Mouse (Mus musculus) hindbrain, embryonic 12.5 days (tissue): ENCODE measurements at regions not wholly inside any gene's neighbourhood (a gene's known extent, or its start where the extent isn't known, plus 50 kb on each side); places are given as distances from the start of the nearest gene placed in this dataset.

ENCODE experiments used
- ATAC-seq: fragments of 200-750 bp; cut with Nextera tagmentation; 2 replicates; pipeline ENCODE4 v1.8.0; 2017; ENCODE audit warnings: moderate TSS enrichment; ENCODE audit not compliant: low FRiP score
- H3K27ac ChIP-seq: fragments of 300-500 bp; sonication (generic); 2 replicates; pipeline ENCODE4 v1.5.1; 2016; ENCODE audit warnings: mild to moderate bottlenecking
- H3K27me3 ChIP-seq: fragments of 300-500 bp; sonication (generic); 2 replicates; pipeline ENCODE4 v1.6.1; 2016; ENCODE audit warnings: mild to moderate bottlenecking
- H3K36me3 ChIP-seq: fragments of 300-500 bp; sonication (generic); 2 replicates; pipeline ENCODE4 v1.6.1; 2016; ENCODE audit warnings: mild to moderate bottlenecking
- H3K4me1 ChIP-seq: fragments of 300-500 bp; sonication (generic); 2 replicates; pipeline ENCODE4 v1.6.1; 2016
- H3K4me2 ChIP-seq: fragments of 300-500 bp; sonication (generic); replicated peaks from 2 replicates; pipeline ENCODE4 v1.6.1; 2016; ENCODE audit warnings: mild to moderate bottlenecking
- H3K4me3 ChIP-seq: fragments of 300-500 bp; sonication (generic); 2 replicates; pipeline ENCODE4 v1.5.1; 2016; ENCODE audit warnings: mild to moderate bottlenecking
- H3K9ac ChIP-seq: fragments of 300-500 bp; sonication (generic); 2 replicates; pipeline ENCODE4 v1.6.1; 2016; ENCODE audit warnings: mild to moderate bottlenecking, moderate library complexity
- H3K9me3 ChIP-seq: fragments of 300-500 bp; sonication (generic); replicated peaks from 2 replicates; pipeline ENCODE4 v1.6.1; 2016; ENCODE audit warnings: mild to moderate bottlenecking
- WGBS: fragments of 180-500 bp; shearing (Covaris S2); methylation state at CpG from one replicate; pipeline ENCODE4 v1.1.7; 2016; 5-methylcytosine and 5-hydroxymethylcytosine counted together

DNA sequence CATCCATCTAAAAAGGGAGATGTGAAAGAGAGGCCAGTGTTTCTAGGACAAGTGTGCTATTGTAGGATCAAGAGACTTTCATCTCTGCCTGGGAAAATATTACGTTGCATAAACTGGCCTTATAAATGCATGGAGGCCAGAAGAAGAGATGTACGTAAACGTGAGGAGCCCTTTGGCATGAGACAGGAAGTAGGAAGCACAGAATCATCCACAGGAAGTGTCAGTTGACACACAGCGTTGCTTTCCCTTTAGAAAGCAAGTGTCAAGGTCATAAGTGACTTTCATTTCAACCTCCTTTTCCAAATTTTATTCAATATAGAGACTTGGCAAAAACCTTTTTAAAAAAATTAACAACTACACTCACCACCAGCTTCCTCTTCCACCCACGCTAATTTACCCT lies 175.2 kb downstream of the Klf7 start:
- Histone ChIP-seq H3K36me3 (no peaks in the 10 kb centered on the region), H3K27me3 (no peaks in the 10 kb centered on the region), H3K27ac (no peak overlapping the region), H3K9me3 (no peaks in the 10 kb centered on the region), H3K4me3 (no peak overlapping the region), H3K9ac (no peak overlapping the region), H3K4me1 (no peaks in the 10 kb centered on the region), H3K4me2 (no peak overlapping the region)
- no peak for ATAC-seq
- WGBS: 76% methylated on average over 5 of the region's 5 CpGs

DNA sequence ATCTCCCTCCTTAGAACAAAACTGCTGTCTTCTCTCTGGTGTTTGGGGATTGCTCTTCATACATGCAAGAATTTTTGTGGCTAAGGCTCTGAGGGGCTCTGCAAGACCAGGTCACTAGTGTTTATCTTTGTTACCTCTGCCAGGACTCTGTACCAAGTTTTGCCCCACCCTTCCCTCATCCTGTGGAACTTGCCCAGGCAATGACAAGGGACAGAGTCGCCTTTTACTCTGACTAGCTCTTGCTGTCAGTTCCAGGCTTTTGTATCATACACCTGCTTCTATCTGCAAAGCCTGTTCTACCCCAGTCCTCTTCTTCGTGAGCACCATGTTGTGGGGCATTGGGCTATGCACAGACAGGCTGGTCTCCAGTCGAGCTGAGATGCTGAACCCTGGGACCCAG lies 175.7 kb upstream of the 4933402D24Rik start:
- no peak overlapping the region for H3K4me2 ChIP-seq
- H3K4me1 ChIP-seq: no peaks in the 10 kb centered on the region
- H3K9ac ChIP-seq: no peak overlapping the region
- H3K4me3 ChIP-seq: no peak overlapping the region
- no peak overlapping the region for H3K27ac ChIP-seq
- no peaks in the 10 kb centered on the region for H3K9me3 ChIP-seq
- H3K27me3 ChIP-seq: peaks cover 2% of the 10 kb centered on the region
- WGBS: 50% methylated on average over 3 of the region's 3 CpGs
- H3K36me3 ChIP-seq: no peaks in the 10 kb centered on the region
- no peak for ATAC-seq

GRCm38 (mm10) chr1:63938416-63938815 lies 169.3 kb upstream of the 4933402D24Rik start:
- H3K36me3 ChIP-seq: no peaks in the 10 kb centered on the region
- no peak overlapping the region for H3K4me3 ChIP-seq
- H3K9me3 ChIP-seq: no peaks in the 10 kb centered on the region
- H3K27ac ChIP-seq: no peak overlapping the region
- no peak overlapping the region for H3K9ac ChIP-seq
- 71% methylated on average over 4 of the region's 4 CpGs for WGBS
- no peak overlapping the region for H3K4me2 ChIP-seq
- H3K4me1 ChIP-seq: peaks cover 5% of the 10 kb centered on the region; the same call in 1 of the 2 replicates
- no peak for ATAC-seq
- H3K27me3 ChIP-seq: peaks cover 40% of the 10 kb centered on the region

DNA sequence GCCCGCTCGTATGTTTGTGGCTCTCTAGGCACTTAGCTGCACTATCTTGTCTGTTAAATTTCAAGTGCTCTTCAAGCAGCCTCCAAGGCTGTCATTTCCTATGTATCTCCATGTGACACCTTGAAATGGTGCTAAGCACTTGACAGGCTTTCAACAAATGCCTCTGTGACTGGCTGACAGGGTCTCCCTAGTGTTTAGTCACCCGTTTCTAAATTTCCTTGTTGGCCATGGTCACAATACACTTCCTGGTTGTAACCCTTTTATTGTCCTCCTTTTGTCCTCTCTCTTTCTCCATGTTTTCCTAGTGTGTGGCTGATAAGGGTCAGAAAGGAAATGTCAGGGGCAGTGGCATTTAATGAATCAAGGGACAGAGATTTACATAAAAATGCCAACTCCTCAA lies 168.4 kb upstream of the 4933402D24Rik start:
- no peak for ATAC-seq
- H3K4me2 ChIP-seq: no peak overlapping the region
- H3K4me3 ChIP-seq: no peak overlapping the region
- H3K27me3 ChIP-seq: peaks cover 45% of the 10 kb centered on the region
- H3K36me3 ChIP-seq: no peaks in the 10 kb centered on the region
- H3K4me1 ChIP-seq: peaks cover 5% of the 10 kb centered on the region; the same call in 1 of the 2 replicates
- 46% methylated on average over 3 of the region's 3 CpGs for WGBS
- no peak overlapping the region for H3K27ac ChIP-seq
- no peak overlapping the region for H3K9ac ChIP-seq
- no peaks in the 10 kb centered on the region for H3K9me3 ChIP-seq

GRCm38 (mm10) chr1:63934570-63935280 lies 165.7 kb upstream of the 4933402D24Rik start:
- ATAC-seq: no peak
- Histone ChIP-seq H3K36me3 (no peaks in the 10 kb centered on the region), H3K4me1 (peaks cover 5% of the 10 kb centered on the region; the same call in 1 of the 2 replicates), H3K27me3 (peaks cover 43% of the 10 kb centered on the region), H3K9ac (no peak overlapping the region), H3K9me3 (no peaks in the 10 kb centered on the region), H3K4me3 (no peak overlapping the region), H3K27ac (no peak overlapping the region), H3K4me2 (no peak overlapping the region)
- WGBS: 86% methylated on average over 8 of the region's 8 CpGs

- Histone ChIP-seq H3K27me3 (peaks cover 35% of the 10 kb centered on the region), H3K9ac (no peak overlapping the region), H3K4me1 (peaks cover 2% of the 10 kb centered on the region; the same call in 1 of the 2 replicates), H3K27ac (no peak overlapping the region), H3K4me2 (no peak overlapping the region), H3K4me3 (no peak overlapping the region), H3K9me3 (no peaks in the 10 kb centered on the region), H3K36me3 (no peaks in the 10 kb centered on the region)
- ATAC-seq: no peak
- WGBS: 43% methylated on average over 9 of the region's 9 CpGs
Observed at GRCm38 (mm10) chr1:63932484-63932883, 163.4 kb upstream of the 4933402D24Rik start.

- H3K9ac ChIP-seq: no peak overlapping the region
- no peaks in the 10 kb centered on the region for H3K9me3 ChIP-seq
- peaks cover 15% of the 10 kb centered on the region for H3K27me3 ChIP-seq
- H3K36me3 ChIP-seq: no peaks in the 10 kb centered on the region
- H3K4me2 ChIP-seq: no peak overlapping the region
- 86% methylated on average over 4 of the region's 4 CpGs for WGBS
- no peak for ATAC-seq
- no peak overlapping the region for H3K4me3 ChIP-seq
- H3K27ac ChIP-seq: no peak overlapping the region
- H3K4me1 ChIP-seq: no peaks in the 10 kb centered on the region
Observed at GRCm38 (mm10) chr1:63929362-63930125, 160.5 kb upstream of the 4933402D24Rik start.

- H3K27ac ChIP-seq: no peak overlapping the region
- H3K9me3 ChIP-seq: no peaks in the 10 kb centered on the region
- no peaks in the 10 kb centered on the region for H3K4me1 ChIP-seq
- peaks cover 8% of the 10 kb centered on the region for H3K27me3 ChIP-seq
- no peak overlapping the region for H3K4me2 ChIP-seq
- no peaks in the 10 kb centered on the region for H3K36me3 ChIP-seq
- H3K9ac ChIP-seq: no peak overlapping the region
- WGBS: 83% methylated on average over 5 of the region's 5 CpGs
- H3K4me3 ChIP-seq: no peak overlapping the region
- no peak for ATAC-seq
Observed at GRCm38 (mm10) chr1:63928850-63929249, 159.8 kb upstream of the 4933402D24Rik start.

DNA sequence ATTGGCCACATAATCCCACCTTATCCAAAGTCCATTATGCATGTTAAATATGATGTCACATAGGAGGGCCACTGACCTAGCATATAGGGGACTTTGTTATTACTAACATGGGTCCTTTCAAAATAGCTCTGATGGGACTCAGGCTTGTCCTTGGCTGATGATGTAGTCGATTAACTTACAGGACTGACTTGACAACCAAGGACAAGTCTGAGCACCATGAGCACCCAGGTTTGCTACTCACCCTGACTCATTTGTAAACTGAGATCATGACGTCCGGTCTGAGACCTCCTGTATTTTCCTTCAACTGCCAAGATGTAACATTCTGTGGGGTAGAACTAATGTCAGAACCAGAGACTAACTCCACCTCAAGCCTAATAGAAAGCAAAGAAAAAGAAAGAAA lies 159.3 kb upstream of the 4933402D24Rik start:
- Histone ChIP-seq H3K27ac (no peak overlapping the region), H3K36me3 (no peaks in the 10 kb centered on the region), H3K27me3 (peaks cover 6% of the 10 kb centered on the region), H3K4me2 (no peak overlapping the region), H3K4me3 (no peak overlapping the region), H3K9me3 (no peaks in the 10 kb centered on the region), H3K9ac (no peak overlapping the region), H3K4me1 (no peaks in the 10 kb centered on the region)
- 88% methylated on average over 3 of the region's 3 CpGs for WGBS
- no peak for ATAC-seq

DNA sequence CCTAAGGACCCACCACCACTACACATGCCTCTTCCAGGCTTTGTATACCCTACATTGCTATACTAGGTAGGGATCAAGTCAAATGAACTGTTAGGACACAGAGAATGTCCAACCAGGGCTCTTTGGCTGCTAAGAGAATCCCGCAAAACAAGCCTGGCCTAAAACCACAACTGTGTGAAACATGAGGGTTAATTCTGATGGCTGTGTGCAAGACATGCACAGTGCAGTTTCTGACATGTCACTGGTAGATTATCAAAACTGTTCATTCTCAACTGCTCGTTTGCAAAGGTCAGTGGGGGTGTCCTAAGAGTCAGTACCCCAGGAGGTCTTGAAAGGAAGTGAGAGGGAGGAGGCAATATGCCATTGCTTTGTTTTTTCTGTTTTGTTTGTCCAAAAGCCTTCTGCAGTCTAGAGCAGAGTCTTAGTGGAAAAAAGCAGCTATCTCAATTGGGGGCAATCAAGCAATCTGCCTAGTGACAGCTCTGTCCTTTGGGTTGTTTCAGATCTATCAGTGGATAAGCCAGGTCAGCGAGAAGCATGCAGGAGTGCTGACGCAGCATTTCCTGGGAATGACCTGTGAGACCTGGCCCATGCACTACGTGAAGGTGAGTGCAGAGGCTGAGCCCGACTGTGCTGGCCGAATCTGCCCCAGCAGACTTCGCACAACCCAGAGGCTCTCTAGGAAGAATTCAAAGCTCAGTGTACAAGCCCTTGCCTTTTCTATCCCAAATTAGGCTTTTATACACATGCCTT lies 151.3 kb upstream of the 4933402D24Rik start:
- no peak for ATAC-seq
- Histone ChIP-seq H3K36me3 (no peaks in the 10 kb centered on the region), H3K9ac (no peak overlapping the region), H3K27ac (no peak overlapping the region), H3K27me3 (no peaks in the 10 kb centered on the region; the same call in 1 of the 2 replicates), H3K4me1 (no peaks in the 10 kb centered on the region), H3K4me2 (no peak overlapping the region), H3K9me3 (no peaks in the 10 kb centered on the region), H3K4me3 (no peak overlapping the region)
- WGBS: 65% methylated on average over 8 of the region's 8 CpGs

DNA sequence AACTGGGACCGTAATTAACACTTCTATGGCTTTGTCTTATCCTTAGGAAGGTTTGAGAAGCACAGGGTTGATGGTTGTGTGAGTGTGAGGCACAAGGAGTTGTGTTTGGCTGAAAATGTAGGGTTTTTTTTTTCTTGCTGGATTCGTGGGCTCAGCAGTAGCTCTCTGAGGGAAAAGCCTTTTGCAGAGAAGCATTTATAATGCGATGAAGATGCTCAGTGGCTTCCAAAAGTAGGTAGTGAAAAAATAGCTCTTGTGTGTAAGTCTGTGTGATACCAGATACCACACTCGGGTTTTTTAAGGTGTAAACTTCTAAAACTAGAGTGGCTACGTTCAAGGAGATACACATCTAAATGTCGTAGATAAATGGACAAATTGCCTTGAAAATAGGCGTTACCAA lies 149.1 kb upstream of the 4933402D24Rik start:
- no peak overlapping the region for H3K9ac ChIP-seq
- H3K27me3 ChIP-seq: no peaks in the 10 kb centered on the region; the same call in 1 of the 2 replicates
- whole genome bisulfite sequencing: 74% methylated on average over 7 of the region's 7 CpGs
- H3K4me3 ChIP-seq: no peak overlapping the region
- H3K36me3 ChIP-seq: no peaks in the 10 kb centered on the region
- no peaks in the 10 kb centered on the region for H3K4me1 ChIP-seq
- H3K4me2 ChIP-seq: no peak overlapping the region
- no peaks in the 10 kb centered on the region for H3K9me3 ChIP-seq
- no peak overlapping the region for H3K27ac ChIP-seq
- ATAC-seq: no peak

DNA sequence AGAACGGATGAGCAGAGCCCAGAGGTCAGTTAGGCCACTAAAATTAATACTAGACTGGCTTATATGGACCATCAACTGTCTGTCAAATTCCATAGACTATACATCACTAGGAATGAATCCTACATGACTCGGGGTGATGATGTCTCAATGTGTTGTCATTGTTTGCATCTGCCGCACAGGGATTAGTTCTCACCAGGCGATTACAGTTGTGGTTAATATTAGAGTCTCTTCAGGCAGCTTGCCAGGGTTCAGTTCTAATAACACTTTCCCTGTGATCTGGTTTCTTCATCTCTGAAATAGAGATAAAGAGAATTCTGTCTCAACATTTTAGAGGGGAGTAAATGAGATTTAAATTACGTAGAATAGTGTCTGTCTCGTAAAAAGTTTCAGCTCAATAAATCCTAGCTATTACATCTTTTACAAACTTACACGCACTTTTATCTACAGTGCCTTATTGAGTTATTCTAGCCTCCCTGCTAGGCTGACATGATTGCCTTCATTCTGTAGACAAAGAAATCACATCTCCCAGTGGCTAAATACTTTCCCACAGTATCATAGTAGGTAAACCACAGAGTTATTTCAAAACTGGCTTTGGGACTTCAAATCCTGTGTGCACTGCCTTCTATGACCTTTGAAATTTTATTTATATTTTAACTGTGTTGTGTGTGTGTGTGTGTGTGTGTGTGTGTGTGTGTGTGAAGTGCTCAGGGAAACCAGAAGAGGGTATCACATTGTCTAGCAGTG lies 148.0 kb upstream of the 4933402D24Rik start:
- Histone ChIP-seq H3K27ac (no peak overlapping the region), H3K9me3 (no peaks in the 10 kb centered on the region), H3K4me2 (no peak overlapping the region), H3K4me1 (no peaks in the 10 kb centered on the region), H3K36me3 (no peaks in the 10 kb centered on the region), H3K4me3 (no peak overlapping the region), H3K9ac (no peak overlapping the region), H3K27me3 (no peaks in the 10 kb centered on the region)
- 88% methylated on average over 7 of the region's 7 CpGs for WGBS
- no peak for ATAC-seq
